In genomic region chr9:44357207-44357606, GRCm38 (mm10) we compare ENCODE assay signal across 10 mouse cellular contexts. TPM values are rescaled to one million over a fixed set of nuclear protein-coding genes. Genes with fewer than 3 reads are reported as not detected.
DNase-seq lines count a peak whose midpoint lies in the region; ATAC-seq and TF ChIP-seq lines count a peak whose summit lies in the region.
"Had no signal": no experiment of that assay in that cellular context is flagged by ENCODE, and none has a peak within 500 bp of the region (broad histone marks: within the 10 kb centered on the region; RNA-seq: fewer than 3 reads in every experiment).

No protein-coding gene starts in this region.

- H3K36me3 ChIP-seq in heart, postnatal 0 days (replicated peaks; ENCODE audit: control insufficient read depth, insufficient read depth, low read length) = peaks cover 69% of the 10 kb centered on the region
- peaks cover 73% of the 10 kb centered on the region for H3K36me3 ChIP-seq in liver, embryonic 15.5 days (replicated peaks)

- peak; percentile 55 for DNase-seq in heart, postnatal 0 days (ENCODE audit: low spot score)
- DNase-seq in heart, adult 9 months (ENCODE audit: low spot score in 2 of 2) = no peak
- DNase-seq in A20 (ENCODE audit: low read depth, low spot score) = peak; percentile 63
- peak; percentile 23 for DNase-seq in brain, adult 2 months (ENCODE audit: low read depth, low spot score)
- DNase-seq in right cerebral cortex, postnatal 36 days (ENCODE audit: low spot score in 2 of 2) = no peak
- DNase-seq in cerebellum, postnatal 36 days = no peak
- no peak for DNase-seq in heart, postnatal 36 days

- no peaks in the 10 kb centered on the region for H3K27me3 ChIP-seq in heart, postnatal 0 days (ENCODE audit: control insufficient read depth, insufficient read depth, low read length)
- H3K27me3 ChIP-seq in liver, embryonic 15.5 days = no peaks in the 10 kb centered on the region
- H3K27me3 ChIP-seq: embryonic facial prominence, embryonic 15.5 days; hindbrain, embryonic 12.5 days had no signal

- intact Hi-C loops in heart, postnatal 36 days (cut with DNase I) = loop anchor here (5.0 kb wide), 1 partner anchor 110 kb away; no protein-coding TSS in a partner anchor

- no peaks in the 10 kb centered on the region for H3K4me1 ChIP-seq in heart, postnatal 0 days (ENCODE audit: control insufficient read depth, insufficient read depth)
- H3K4me1 ChIP-seq in liver, embryonic 15.5 days (replicated peaks) = peaks cover 18% of the 10 kb centered on the region

- no peak overlapping the region for H3K27ac ChIP-seq in heart, postnatal 0 days (ENCODE audit: low read depth)
- peak overlapping the region; percentile 3; the same call in 1 of the 2 replicates for H3K27ac ChIP-seq in liver, embryonic 15.5 days (replicated peaks)
- H3K27ac ChIP-seq: embryonic facial prominence, embryonic 15.5 days; hindbrain, embryonic 12.5 days had no signal

- TF ChIP-seq CTCF in heart, postnatal 0 days (IDR thresholded peaks at IDR 0.05; ENCODE audit: low read depth) = peak; percentile 56

- H3K9me3 ChIP-seq in heart, postnatal 0 days (replicated peaks; ENCODE audit: control insufficient read depth, low read length) = no peaks in the 10 kb centered on the region
- H3K9me3 ChIP-seq in liver, embryonic 15.5 days (replicated peaks) = no peaks in the 10 kb centered on the region
- H3K9me3 ChIP-seq: embryonic facial prominence, embryonic 15.5 days; hindbrain, embryonic 12.5 days had no signal

- no peak overlapping the region for H3K4me2 ChIP-seq in heart, postnatal 0 days (ENCODE audit: low read depth, low read length)
- H3K4me2 ChIP-seq in liver, embryonic 15.5 days = no peak overlapping the region
- H3K4me2 ChIP-seq: embryonic facial prominence, embryonic 15.5 days; hindbrain, embryonic 12.5 days had no signal

- WGBS in heart, postnatal 0 days = 78% methylated on average over 4 of the region's 4 CpGs
- WGBS in liver, embryonic 15.5 days (ENCODE audit: insufficient replicate concordance) = 54% methylated on average over 4 of the region's 4 CpGs

- H3K9ac ChIP-seq in heart, postnatal 0 days (replicated peaks; ENCODE audit: low read depth, low read length) = no peak overlapping the region
- H3K9ac ChIP-seq in liver, embryonic 15.5 days = no peak overlapping the region
- H3K9ac ChIP-seq: embryonic facial prominence, embryonic 15.5 days; hindbrain, embryonic 12.5 days had no signal

- no peak for ATAC-seq in heart, postnatal 0 days (ENCODE audit: insufficient read depth, low read depth)
- no peak for ATAC-seq in liver, embryonic 15.5 days (ENCODE audit: insufficient read depth)

- H3K4me3 ChIP-seq in heart, postnatal 0 days (ENCODE audit: low read depth, low read length) = no peak overlapping the region
- H3K4me3 ChIP-seq in liver, embryonic 15.5 days (replicated peaks) = no peak overlapping the region
- H3K4me3 ChIP-seq: embryonic facial prominence, embryonic 15.5 days; hindbrain, embryonic 12.5 days had no signal

- TF ChIP-seq EP300 in heart, postnatal 0 days (IDR thresholded peaks at IDR 0.05; ENCODE audit: low read depth) = no peak

RNA-seq across cellular contexts. Expression of gene Vps11, which starts 4.3 kb away (rescaled TPM):
- 25.0 and 27.8 TPM in 2 replicates for total RNA-seq in heart, postnatal 0 days (2014; rRNA removed; ENCODE audit: low replicate concordance)
- polyA plus RNA-seq in heart, postnatal 0 days (2015; fragmentation: Nextera tagmentation; extraction: Ambion mirVana) = 17.7 TPM in 2 replicates
- 14.6 and 15.1 TPM in 2 replicates for polyA plus RNA-seq in liver, embryonic 15.5 days (2015; fragmentation: Nextera tagmentation; extraction: Ambion mirVana)
- total RNA-seq in heart, postnatal 36 days (2021) = 10 to 100 TPM; 16.8 to 18.8 TPM

RNA-seq across cellular contexts. Expression of gene Hmbs, which starts 13.2 kb away (rescaled TPM):
- 61.5 and 96.3 TPM in 2 replicates for total RNA-seq in heart, postnatal 0 days (2014; rRNA removed; ENCODE audit: low replicate concordance)
- 81.3 and 84.0 TPM in 2 replicates for polyA plus RNA-seq in heart, postnatal 0 days (2015; fragmentation: Nextera tagmentation; extraction: Ambion mirVana)
- 1,466 and 1,543 TPM in 2 replicates for polyA plus RNA-seq in liver, embryonic 15.5 days (2015; fragmentation: Nextera tagmentation; extraction: Ambion mirVana)
- 10 to 100 TPM; 41.1 to 49.8 TPM for total RNA-seq in heart, postnatal 36 days (2021)

RNA-seq across cellular contexts. Expression of gene Hyou1, which starts 22.1 kb away (rescaled TPM):
- total RNA-seq in heart, postnatal 0 days (2014; rRNA removed; ENCODE audit: low replicate concordance) = 35.5 and 37.8 TPM in 2 replicates
- 5.4 and 5.9 TPM in 2 replicates for polyA plus RNA-seq in heart, postnatal 0 days (2015; fragmentation: Nextera tagmentation; extraction: Ambion mirVana)
- 14.8 and 17.0 TPM in 2 replicates for polyA plus RNA-seq in liver, embryonic 15.5 days (2015; fragmentation: Nextera tagmentation; extraction: Ambion mirVana)
- 10 to 100 TPM; 46.0 to 68.1 TPM for total RNA-seq in heart, postnatal 36 days (2021)

RNA-seq across cellular contexts. Expression of gene H2afx, which starts 22.7 kb away (rescaled TPM):
- 285 and 447 TPM in 2 replicates for total RNA-seq in heart, postnatal 0 days (2014; rRNA removed; ENCODE audit: low replicate concordance)
- 69.3 and 71.2 TPM in 2 replicates for polyA plus RNA-seq in heart, postnatal 0 days (2015; fragmentation: Nextera tagmentation; extraction: Ambion mirVana)
- polyA plus RNA-seq in liver, embryonic 15.5 days (2015; fragmentation: Nextera tagmentation; extraction: Ambion mirVana) = 226 and 228 TPM in 2 replicates
- total RNA-seq in heart, postnatal 36 days (2021) = 10 to 100 TPM; 13.3 to 13.6 TPM

RNA-seq across cellular contexts. Expression of gene Dpagt1, which starts 31.4 kb away (rescaled TPM):
- 27.6 and 33.3 TPM in 2 replicates for total RNA-seq in heart, postnatal 0 days (2014; rRNA removed; ENCODE audit: low replicate concordance)
- polyA plus RNA-seq in heart, postnatal 0 days (2015; fragmentation: Nextera tagmentation; extraction: Ambion mirVana) = 24.5 and 25.2 TPM in 2 replicates
- polyA plus RNA-seq in liver, embryonic 15.5 days (2015; fragmentation: Nextera tagmentation; extraction: Ambion mirVana) = 17.9 and 18.4 TPM in 2 replicates
- total RNA-seq in heart, postnatal 36 days (2021) = 10 to 100 TPM; 18.6 to 22.4 TPM

Comparison
In these comparisons a context has a peak if more than half of its experiments do, and no peak if none do; other contexts are left out.
1. DNase-seq: peak in heart, postnatal 0 days (single experiment), A20 (single experiment) and brain, adult 2 months (single experiment); none in heart, adult 9 months (0 of 2), right cerebral cortex, postnatal 36 days (0 of 2), cerebellum, postnatal 36 days (0 of 2) and heart, postnatal 36 days (0 of 2).